Mouse (Mus musculus) E14TG2a.4 (cell line): ENCODE measurements around the gene Aldh3b3.

Source experiments
- CTCF ChIP-seq: conservative IDR thresholded peaks from 2 replicates; pipeline ENCODE4 v1.5.1; 2014; ENCODE audit warnings: low read length
- NANOG ChIP-seq: IDR thresholded peaks from 2 replicates; pipeline ENCODE4 v1.6.1; 2014; ENCODE audit warnings: borderline replicate concordance, low read length, mixed read lengths
- POU5F1 ChIP-seq: IDR thresholded peaks from 2 replicates; pipeline ENCODE4 v1.6.1; 2014; ENCODE audit warnings: low read length, borderline replicate concordance

GRCm38 (mm10) chr19:4013066-4013465 is 54.6 kb downstream of the Aldh3b3 start:
- TF ChIP-seq CTCF (no peak), NANOG (no peak), POU5F1 (no peak)
